Mouse (Mus musculus): Measurements from ENCODE around the gene Nectin2.

Nectin2 gene

DNA sequence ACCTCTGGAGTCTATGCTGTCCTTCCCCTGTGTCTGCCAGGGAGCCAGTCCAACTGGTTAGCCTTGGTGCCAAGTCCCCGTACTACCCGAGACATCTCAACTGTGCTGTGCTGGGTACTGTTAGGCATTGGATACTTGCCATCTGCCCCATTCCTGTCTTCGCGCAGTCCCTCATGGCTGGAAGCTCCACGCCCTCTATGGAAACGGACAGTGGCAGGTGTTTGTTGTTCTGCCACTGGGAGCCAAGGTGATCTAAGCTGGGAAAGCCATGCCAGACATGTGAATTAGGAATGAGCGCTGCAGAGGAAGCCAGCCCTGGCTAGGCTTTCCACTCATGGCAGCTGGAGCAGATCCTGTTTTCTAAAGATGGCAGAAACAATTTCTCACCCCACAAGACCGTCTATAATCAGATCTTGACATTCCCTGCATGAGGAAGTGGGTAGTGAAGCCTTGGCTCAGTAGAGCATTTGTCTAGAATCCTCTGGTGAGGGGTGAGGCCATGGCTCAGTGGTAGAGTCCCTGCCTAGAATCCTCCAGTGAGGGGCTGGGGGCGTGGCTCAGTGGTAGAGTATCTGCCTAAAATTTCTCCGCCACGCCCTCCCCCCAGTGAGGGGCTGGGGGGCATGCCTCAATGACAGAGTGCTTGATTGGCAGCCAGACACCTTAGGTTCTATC is 26.9 kb upstream of the Nectin2 start:
- TF ChIP-seq GATA4 (IDR thresholded peaks at IDR 0.05; ENCODE audit: insufficient replicate concordance, low read length) = no peak

DNA sequence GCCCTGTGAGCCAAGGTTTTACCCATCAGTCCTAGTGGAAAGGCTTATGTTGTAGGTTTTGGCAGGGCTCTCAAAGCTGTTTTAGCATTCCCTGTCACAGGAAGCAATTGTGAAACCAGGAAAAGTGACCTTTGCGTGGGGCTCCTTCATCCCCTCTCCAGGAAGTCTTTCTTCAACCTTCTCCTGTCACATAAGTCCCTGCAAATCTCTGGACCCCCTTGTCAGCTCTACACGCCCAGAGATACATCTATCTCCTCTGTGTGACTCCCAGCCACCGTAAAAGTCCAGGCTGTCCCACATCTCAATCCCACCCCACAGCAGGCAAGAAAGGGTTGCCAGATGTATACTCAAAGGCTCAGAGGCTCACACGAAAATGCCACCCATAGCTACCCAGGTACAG is 21.4 kb upstream of the Nectin2 start:
- no peak for TF ChIP-seq GATA4 (IDR thresholded peaks at IDR 0.05; ENCODE audit: insufficient replicate concordance, low read length)

DNA sequence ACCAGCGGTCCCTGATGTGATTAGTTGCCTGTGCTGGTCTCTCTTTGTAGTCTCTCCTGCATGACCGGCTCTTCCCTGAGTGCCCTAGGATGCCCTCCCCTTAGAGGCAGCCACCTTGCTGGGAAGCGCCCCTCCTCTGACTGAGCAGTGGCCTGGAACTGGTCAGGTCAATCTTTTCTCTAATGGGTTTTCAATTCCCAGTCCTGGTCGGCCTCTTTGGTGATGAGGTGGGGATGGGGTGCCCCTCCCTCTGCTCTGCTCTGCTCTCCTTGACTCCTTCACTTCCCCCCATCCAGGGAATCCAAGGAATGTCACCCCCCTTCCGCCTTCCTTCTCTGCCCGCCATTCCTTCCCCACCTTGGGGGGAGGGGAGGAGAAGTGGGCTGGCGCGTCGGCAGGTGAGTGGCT is 20.7 kb upstream of the Nectin2 start, which contains the start of gene Bcam:
Bcam (minus strand) TSS at position 33 of the 408 bp plus-strand sequence.
- no peak for TF ChIP-seq GATA4 (IDR thresholded peaks at IDR 0.05; ENCODE audit: insufficient replicate concordance, low read length)

DNA sequence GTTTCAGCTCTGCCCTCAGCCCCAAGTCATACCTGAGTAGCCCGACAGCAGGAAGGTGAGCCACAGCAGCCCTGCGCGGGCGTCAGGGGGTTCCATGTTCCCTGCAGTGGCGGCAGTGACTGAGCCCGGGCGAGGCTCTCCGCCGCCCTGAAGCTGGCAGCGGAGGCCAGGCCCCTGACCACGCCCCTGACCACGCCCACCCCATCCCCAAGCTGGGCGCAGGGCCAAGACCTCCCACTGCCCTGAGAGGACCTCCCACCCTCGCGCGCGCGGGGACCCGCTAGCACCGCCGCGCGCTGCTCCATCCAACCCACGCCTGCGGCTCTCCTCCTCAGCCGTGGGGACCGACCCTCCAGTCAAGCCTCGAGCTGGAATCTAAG is 20.1 kb upstream of the Nectin2 start:
- no peak for TF ChIP-seq GATA4 (IDR thresholded peaks at IDR 0.05; ENCODE audit: insufficient replicate concordance, low read length)

DNA sequence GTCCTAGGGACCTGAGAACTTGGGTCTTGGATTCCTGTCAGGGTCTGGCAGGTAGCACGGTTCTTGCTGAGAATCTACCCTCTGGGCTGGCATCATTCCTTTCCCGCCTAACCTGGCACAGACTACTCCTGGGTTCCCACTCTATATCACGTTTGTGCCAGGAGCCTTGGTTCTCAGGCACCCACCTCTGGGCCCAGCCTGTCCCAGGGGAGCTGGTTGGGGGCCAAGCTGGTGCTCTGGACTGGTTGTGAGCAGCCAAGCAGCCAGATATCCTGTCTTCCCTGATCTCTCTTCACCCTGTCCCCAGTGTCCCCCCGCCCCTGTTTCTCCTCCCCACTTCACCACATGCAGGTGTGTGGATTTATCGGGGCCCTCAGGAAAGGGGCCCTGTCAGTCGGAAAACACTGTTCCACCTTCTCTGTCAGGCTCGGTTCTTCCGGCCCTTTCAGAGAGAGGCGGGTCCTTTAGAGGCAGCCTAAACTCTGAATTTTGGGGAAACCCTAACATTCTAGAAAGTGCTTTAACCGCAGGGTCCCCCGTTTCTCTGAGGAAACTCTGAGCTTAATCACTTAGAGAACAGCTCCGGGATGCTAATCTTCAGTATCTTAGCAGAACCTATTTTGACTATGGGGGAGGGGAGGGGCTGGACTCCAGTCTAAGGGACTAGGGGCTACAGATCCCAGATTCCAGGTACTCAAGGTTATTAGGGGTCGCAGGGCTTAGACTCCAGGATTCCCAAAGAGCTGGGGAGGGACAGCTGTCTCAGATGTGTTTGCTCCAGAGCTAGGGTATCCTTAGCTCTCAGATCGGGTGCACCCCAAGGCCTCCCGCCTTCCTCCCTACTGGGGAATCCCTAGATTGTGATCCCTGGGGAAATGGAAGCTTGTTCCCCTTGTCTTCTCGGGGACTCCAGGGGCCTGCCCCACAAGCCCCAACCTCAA is 19.4 kb upstream of the Nectin2 start:
- no peak for TF ChIP-seq GATA4 (IDR thresholded peaks at IDR 0.05; ENCODE audit: insufficient replicate concordance, low read length)

DNA sequence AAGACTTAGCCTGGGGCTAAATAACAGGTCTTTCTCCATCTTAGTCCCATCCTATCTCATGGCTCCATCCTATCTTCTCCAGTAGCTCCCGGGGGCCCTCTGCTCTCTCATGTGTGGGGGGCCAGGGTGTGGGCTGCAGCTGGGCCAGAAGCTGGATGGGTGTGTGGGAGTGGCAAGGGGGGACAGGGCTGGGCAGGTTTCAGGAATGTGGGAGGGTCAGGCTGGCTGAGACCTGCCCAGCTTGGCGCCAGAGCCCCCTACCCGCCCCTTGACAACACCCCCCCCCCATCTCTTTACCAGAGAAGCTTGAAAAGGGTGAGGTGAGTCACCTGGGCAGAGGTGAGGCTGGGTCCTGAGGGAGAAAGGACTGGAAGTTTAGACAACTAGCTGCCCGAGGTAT is 18.7 kb upstream of the Nectin2 start:
- TF ChIP-seq GATA4 (IDR thresholded peaks at IDR 0.05; ENCODE audit: insufficient replicate concordance, low read length) = no peak

DNA sequence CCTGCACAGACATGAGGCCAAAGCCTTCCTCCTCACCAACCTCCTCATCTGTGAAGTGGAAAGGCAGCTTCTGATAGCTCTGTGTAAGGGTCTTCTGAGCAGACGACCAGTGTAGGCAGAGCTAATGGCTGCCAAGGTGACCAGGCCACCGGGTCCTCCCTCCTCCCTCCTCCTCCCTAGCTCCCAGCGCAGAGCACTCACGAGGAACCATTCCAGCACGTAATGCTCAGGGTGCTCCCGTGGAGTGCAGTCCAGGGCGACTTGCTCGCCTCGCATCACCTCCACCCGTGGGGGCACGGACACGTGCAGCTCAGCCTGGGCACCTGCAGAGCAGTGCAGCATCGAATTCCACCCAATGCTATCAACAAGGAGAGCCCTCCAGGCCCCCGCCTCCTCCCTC is 18.0 kb upstream of the Nectin2 start:
- no peak for TF ChIP-seq GATA4 (IDR thresholded peaks at IDR 0.05; ENCODE audit: insufficient replicate concordance, low read length)

DNA sequence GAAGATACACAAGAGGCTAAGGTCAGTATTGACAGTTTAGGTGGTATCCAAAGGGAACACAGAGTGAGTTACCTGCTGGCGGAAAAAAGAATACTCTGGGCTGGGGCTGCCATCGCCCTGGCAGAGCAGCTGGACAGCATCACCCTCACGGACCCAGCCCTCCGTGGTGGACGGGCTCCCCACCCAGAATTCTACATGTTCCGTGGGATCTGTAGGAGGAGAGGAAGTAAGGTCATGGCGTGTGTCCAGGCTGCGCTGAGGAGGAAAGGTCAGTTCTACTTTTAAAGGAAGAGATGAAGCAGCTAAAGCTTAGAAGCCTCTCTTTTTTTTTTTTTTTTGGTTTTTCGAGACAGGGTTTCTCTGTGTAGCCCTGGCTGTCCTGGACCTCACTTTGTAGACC is 14.3 kb upstream of the Nectin2 start:
- no peak for TF ChIP-seq GATA4 (IDR thresholded peaks at IDR 0.05; ENCODE audit: insufficient replicate concordance, low read length)

DNA sequence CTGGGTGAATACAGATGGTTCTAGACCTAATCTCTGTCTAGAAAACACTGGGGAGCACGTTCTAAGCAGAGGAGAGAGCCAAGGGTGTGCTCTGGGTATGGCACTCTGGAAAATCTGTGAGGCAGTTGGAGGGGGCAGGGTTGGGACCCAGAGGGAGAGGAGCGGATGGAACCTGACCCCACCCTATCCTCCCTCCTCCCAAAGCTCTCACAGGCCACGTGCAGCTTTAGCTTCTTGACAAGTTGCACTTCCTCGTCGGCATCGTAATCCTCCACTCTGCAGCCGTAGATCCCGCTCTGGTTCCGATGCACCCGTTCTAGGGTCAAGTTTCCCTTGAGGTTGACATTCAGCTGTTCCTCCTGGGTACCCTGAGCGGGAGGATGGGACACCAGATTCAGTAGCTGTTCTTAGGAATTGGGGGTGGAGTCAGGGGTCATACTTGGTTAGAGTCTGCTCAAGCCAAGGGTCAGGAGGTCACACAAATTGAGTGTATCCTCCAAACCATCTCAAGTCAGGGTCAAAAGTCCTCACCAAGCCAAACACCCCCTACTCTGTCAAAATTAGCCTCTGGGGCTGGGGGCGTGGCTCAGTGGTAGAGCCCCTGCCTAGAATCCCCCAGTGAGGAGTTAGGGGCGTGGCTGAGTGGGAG is 13.7 kb upstream of the Nectin2 start:
- no peak for TF ChIP-seq GATA4 (IDR thresholded peaks at IDR 0.05; ENCODE audit: insufficient replicate concordance, low read length)

DNA sequence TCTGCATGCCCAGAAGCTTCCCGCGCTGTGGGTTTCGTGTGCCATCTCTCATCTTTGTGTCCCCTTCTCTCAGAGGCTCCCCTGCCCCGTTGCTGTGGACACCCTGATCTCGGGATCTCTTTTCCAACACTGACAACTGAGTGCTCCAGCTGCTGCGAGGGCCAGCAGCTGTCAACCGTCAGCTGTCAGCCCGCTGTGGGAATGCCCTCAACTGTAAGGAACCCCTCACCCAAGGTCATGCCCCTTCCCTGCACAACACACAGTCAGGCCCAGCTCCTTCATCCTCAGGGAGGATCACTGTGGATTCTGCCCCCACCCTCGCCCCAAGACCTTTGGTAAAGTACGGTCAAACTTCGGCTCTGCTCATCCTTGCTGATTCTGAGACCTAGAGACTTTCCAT is 12.0 kb upstream of the Nectin2 start:
- no peak for TF ChIP-seq GATA4 (IDR thresholded peaks at IDR 0.05; ENCODE audit: insufficient replicate concordance, low read length)

DNA sequence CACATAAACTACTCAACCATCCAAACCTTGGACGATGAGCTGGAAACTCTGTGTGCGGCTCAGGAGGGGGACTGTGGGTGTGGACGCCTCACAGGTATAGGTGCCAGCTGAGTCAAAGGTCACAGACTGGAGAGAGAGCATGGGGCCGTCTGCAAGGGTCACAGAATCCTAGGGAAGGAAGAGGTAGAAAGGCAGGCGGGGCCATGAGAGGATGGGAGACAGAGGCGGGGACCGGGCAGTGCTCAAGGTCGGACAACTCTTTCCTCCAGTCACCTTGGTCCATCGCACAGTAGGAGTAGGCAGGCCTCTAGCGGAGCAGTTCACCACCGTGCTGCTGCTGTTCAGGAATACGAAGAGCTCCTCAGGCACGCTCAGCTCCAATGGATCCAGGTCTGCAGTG is 9.7 kb upstream of the Nectin2 start:
- TF ChIP-seq GATA4 (IDR thresholded peaks at IDR 0.05; ENCODE audit: insufficient replicate concordance, low read length) = no peak

DNA sequence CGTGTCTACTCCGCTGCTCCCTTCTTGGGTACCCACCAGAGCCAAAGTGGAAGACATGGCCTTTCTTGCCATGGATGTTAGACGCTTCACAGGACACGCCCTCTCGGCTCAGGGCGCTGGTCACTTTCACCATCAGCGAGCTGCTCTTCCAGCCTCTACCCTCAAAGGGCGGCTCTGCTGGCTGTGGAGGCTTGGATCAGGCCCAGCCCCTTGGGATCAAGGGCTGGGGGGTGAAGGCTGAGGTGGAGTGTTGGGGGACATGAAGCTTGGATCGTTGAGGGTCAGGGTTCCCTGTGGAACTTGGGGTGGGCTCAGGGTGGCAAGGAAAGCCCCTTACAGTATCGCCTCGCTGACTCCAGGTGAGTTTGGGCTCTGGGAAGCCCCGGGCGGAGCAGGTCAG is 8.3 kb upstream of the Nectin2 start:
- no peak for TF ChIP-seq GATA4 (IDR thresholded peaks at IDR 0.05; ENCODE audit: insufficient replicate concordance, low read length)

DNA sequence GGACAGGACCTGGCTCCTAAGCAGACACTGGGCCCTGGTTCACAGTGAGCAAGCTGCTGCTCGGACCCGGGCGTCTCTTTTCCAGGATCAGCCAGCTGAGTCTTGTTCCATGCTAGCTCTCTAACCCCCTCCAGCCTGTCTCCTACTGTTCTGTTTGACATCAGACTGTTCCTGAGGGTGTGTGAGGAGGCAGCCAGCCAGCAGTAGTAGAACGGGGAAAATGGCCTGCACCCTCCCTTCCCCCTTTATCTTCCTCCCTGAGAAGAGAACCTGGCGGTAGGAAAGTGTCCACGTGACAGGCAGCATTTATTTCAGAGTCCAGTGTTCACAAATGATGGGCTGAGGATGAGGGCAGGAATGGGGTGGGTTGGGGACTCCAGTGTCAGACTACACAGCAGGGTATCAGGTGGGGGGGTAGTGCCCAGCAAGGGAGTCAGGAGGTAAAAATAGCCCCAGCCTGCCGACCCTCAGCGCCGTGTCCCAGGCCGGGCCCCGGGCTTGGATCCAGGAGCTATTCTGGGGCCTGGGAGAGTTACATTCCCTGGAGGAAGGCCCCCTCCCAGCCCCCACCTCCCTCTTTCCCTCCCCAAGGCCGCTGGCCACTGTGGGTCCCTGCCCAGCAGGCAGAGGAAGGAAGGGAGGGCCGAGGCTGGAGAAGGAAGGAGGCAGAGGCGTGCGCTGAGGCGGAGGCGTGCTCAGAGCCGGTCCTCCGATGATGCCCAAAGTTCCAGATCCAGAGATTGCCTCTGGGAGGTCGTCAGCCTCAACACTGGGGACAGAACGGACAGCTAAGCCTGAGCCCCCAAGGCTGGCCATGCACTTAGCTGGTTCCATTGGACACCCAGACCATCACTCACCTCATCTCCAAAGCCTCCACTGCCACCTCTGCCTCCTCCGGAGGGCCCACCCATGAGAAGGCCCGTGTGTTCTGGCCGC is 5.8 kb upstream of the Nectin2 start:
- no peak; the same call in 1 of the 2 replicates for TF ChIP-seq GATA4 (IDR thresholded peaks at IDR 0.05; ENCODE audit: insufficient replicate concordance, low read length)

DNA sequence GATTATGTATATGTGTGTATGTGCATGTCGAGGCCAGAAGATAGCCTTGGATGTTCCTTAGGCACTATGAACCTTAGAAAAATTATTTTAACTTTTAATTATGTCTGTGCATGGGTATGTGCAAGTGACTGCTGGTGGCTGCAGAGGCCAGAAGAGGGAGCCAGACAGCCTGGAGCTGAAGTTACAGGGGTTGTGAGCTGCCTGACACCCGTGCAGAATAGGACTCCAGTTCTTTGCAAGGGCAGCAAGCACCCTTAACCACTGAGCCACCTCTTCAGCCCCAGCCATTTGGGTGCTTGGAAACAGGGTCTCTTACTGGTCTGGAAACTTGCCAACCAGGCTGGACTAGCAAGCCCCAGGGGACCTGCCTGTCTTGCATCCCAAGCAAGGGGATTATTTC is 4.7 kb upstream of the Nectin2 start:
- no peak for TF ChIP-seq GATA4 (IDR thresholded peaks at IDR 0.05; ENCODE audit: insufficient replicate concordance, low read length)

DNA sequence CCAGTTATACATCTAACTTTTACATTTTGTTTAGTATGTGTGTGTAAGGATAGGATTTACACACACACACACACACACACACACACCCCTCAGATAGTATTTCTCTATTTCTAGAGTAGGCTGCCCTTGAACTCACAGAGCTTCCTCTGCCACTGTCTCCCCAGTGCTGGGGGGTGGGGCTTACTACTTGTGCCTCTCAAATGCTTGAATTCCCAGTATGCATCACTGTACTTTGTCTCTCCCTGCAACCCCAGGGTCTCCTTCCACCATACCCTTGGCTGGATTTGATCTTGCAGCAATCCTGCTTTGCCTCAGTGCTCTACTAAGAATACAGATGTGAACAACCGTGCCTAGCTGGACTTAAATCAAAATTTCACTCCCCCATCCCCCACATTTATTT is 3.8 kb upstream of the Nectin2 start:
- no peak for TF ChIP-seq GATA4 (IDR thresholded peaks at IDR 0.05; ENCODE audit: insufficient replicate concordance, low read length)

Data from liver, adult (tissue).